In genomic region chr11:53547566-53547965, GRCm38 (mm10) we compare ENCODE assay signal across 14 mouse cellular contexts. TPM values are rescaled to one million over a fixed set of nuclear protein-coding genes. Genes with fewer than 3 reads are reported as not detected.
DNase-seq lines count a peak whose midpoint lies in the region; ATAC-seq lines count a peak whose summit lies in the region.
"Had no signal": no experiment of that assay in that cellular context is flagged by ENCODE, and none has a peak within 500 bp of the region (broad histone marks: within the 10 kb centered on the region; RNA-seq: fewer than 3 reads in every experiment).

No protein-coding gene starts in this region.

- H3K36me3 ChIP-seq in liver, embryonic 12.5 days, result peaks cover 18% of the 10 kb centered on the region
- H3K36me3 ChIP-seq in lung, embryonic 15.5 days, result no peaks in the 10 kb centered on the region
- H3K36me3 ChIP-seq: forebrain, embryonic 15.5 days had no signal

- H3K4me3 ChIP-seq in liver, embryonic 12.5 days, result no peak overlapping the region
- no peak overlapping the region for H3K4me3 ChIP-seq in lung, embryonic 15.5 days
- H3K4me3 ChIP-seq: forebrain, embryonic 15.5 days; gastrocnemius, adult 2 months; limb, embryonic 12.5 days had no signal

- ATAC-seq in common myeloid progenitor, adult 5-6 weeks (replicated peaks; ENCODE audit: low read depth, poor library complexity, severe bottlenecking), result peak; percentile 39; the same call in 1 of the 2 replicates
- ATAC-seq in liver, embryonic 12.5 days, result peak; percentile 86
- 0 out of 2 replicates have a peak, but pooled peaks have one; percentile 35 for ATAC-seq in lung, embryonic 15.5 days (ENCODE audit: borderline replicate concordance, extremely low read depth, low FRiP score, low TSS enrichment)
- peak; percentile 79 for ATAC-seq in megakaryocyte-erythroid progenitor cell, adult 5-6 weeks (replicated peaks; ENCODE audit: low FRiP score, low TSS enrichment, poor library complexity, severe bottlenecking)
- ATAC-seq: forebrain, embryonic 15.5 days had no signal

- no peak overlapping the region for H3K9ac ChIP-seq in liver, embryonic 12.5 days
- no peak overlapping the region for H3K9ac ChIP-seq in lung, embryonic 15.5 days
- H3K9ac ChIP-seq: forebrain, embryonic 15.5 days; limb, embryonic 12.5 days had no signal

- no peaks in the 10 kb centered on the region for H3K9me3 ChIP-seq in liver, embryonic 12.5 days (replicated peaks)
- H3K9me3 ChIP-seq in lung, embryonic 15.5 days, result no peaks in the 10 kb centered on the region
- H3K9me3 ChIP-seq: forebrain, embryonic 15.5 days; limb, embryonic 12.5 days had no signal

- H3K4me2 ChIP-seq in liver, embryonic 12.5 days, result peak overlapping the region; percentile 24
- no peak overlapping the region for H3K4me2 ChIP-seq in lung, embryonic 15.5 days
- H3K4me2 ChIP-seq: forebrain, embryonic 15.5 days; limb, embryonic 12.5 days had no signal

- no peak for DNase-seq in ovary, adult 18-20 months (ENCODE audit: low spot score)
- DNase-seq in left cerebral cortex, postnatal 4 days, result no peak
- no peak for DNase-seq in gastrocnemius, adult 8-10 months (ENCODE audit: low spot score in 2 of 2)
- no peak for DNase-seq in right cerebral cortex, postnatal 14 days
- DNase-seq: cerebellum, adult 9-10 months; gastrocnemius, adult 2 months; heart, postnatal 14 days; thymus, adult 18-20 months had no signal

- intact Hi-C loops in left cerebral cortex, postnatal 4 days (cut with DNase I), result no loop called here

- 16% methylated on average over 6 of the region's 6 CpGs for WGBS in liver, embryonic 12.5 days (ENCODE audit: insufficient replicate concordance)
- 65% methylated on average over 6 of the region's 6 CpGs for WGBS in lung, embryonic 15.5 days

- H3K27ac ChIP-seq in liver, embryonic 12.5 days, result peak overlapping the region; percentile 66; the same call in 1 of the 2 replicates
- H3K27ac ChIP-seq in lung, embryonic 15.5 days, result no peak overlapping the region
- H3K27ac ChIP-seq: forebrain, embryonic 15.5 days; gastrocnemius, adult 2 months; limb, embryonic 12.5 days had no signal

- H3K4me1 ChIP-seq in liver, embryonic 12.5 days, result peaks cover 34% of the 10 kb centered on the region
- H3K4me1 ChIP-seq in lung, embryonic 15.5 days, result no peaks in the 10 kb centered on the region
- H3K4me1 ChIP-seq: forebrain, embryonic 15.5 days had no signal

- H3K27me3 ChIP-seq in liver, embryonic 12.5 days (replicated peaks), result no peaks in the 10 kb centered on the region
- H3K27me3 ChIP-seq in lung, embryonic 15.5 days, result no peaks in the 10 kb centered on the region
- H3K27me3 ChIP-seq: forebrain, embryonic 15.5 days; limb, embryonic 12.5 days had no signal

RNA-seq across cellular contexts. Expression of gene Kif3a, which starts 19.6 kb away (rescaled TPM):
- total RNA-seq in common myeloid progenitor, adult 5-6 weeks (2017), result 18.9 and 20.0 TPM in 2 replicates
- 13.7 and 14.5 TPM in 2 replicates for polyA plus RNA-seq in liver, embryonic 12.5 days (2016; fragmentation: Nextera tagmentation; extraction: Ambion mirVana)
- 61.6 and 65.7 TPM in 2 replicates for polyA plus RNA-seq in lung, embryonic 15.5 days (2015; fragmentation: Nextera tagmentation; extraction: Ambion mirVana)
- total RNA-seq in megakaryocyte-erythroid progenitor cell, adult 5-6 weeks (2014; fragmentation: Nextera tagmentation), result 14.4 and 14.6 TPM in 2 replicates
- total RNA-seq in megakaryocyte-erythroid progenitor cell, adult 5-6 weeks (2017), result 20.0 and 21.9 TPM in 2 replicates
- total RNA-seq in left cerebral cortex, postnatal 4 days (2021), result 100 to 1,000 TPM; 169 to 171 TPM
- total RNA-seq in gastrocnemius, adult 8-10 months (2022), result 1 to 10 TPM; 3.0 to 6.8 (median 4.0) TPM

RNA-seq across cellular contexts. Expression of gene Sept8, which starts 28.5 kb away (rescaled TPM):
- total RNA-seq in common myeloid progenitor, adult 5-6 weeks (2017), result 64.2 and 75.0 TPM in 2 replicates
- 33.5 and 34.3 TPM in 2 replicates for polyA plus RNA-seq in liver, embryonic 12.5 days (2016; fragmentation: Nextera tagmentation; extraction: Ambion mirVana)
- polyA plus RNA-seq in lung, embryonic 15.5 days (2015; fragmentation: Nextera tagmentation; extraction: Ambion mirVana), result 24.3 and 25.1 TPM in 2 replicates
- total RNA-seq in megakaryocyte-erythroid progenitor cell, adult 5-6 weeks (2014; fragmentation: Nextera tagmentation), result 229 and 247 TPM in 2 replicates
- 135 and 175 TPM in 2 replicates for total RNA-seq in megakaryocyte-erythroid progenitor cell, adult 5-6 weeks (2017)
- 10 to 100 TPM; 53.7 to 54.5 TPM for total RNA-seq in left cerebral cortex, postnatal 4 days (2021)
- 1 to 10 TPM; 4.5 to 8.4 (median 7.1) TPM for total RNA-seq in gastrocnemius, adult 8-10 months (2022)

Comparison
In these comparisons a context has a peak if more than half of its experiments do, and no peak if none do; other contexts are left out.
1. ATAC-seq: peak in every context shown above with its lines; median percentile 86 in liver, embryonic 12.5 days; 79 in megakaryocyte-erythroid progenitor cell, adult 5-6 weeks; 39 in common myeloid progenitor, adult 5-6 weeks; 35 in lung, embryonic 15.5 days.